Mouse (Mus musculus) kidney, embryonic 16.5 days (tissue): ENCODE measurements around the gene Kdm5c. TPM values are rescaled to one million over a fixed set of nuclear protein-coding genes. Genes with fewer than 3 reads are reported as not detected.

Experiments
- ATAC-seq: fragments of 200-750 bp; cut with Nextera tagmentation; 2 replicates; pipeline ENCODE4 v1.8.0; 2017; ENCODE audit warnings: moderate TSS enrichment; ENCODE audit not compliant: low FRiP score, low TSS enrichment
- H3K27ac ChIP-seq: fragments of 300-500 bp; sonication (generic); 2 replicates; pipeline ENCODE4 v1.5.1; 2014; ENCODE audit warnings: low read length
- H3K27me3 ChIP-seq: fragments of 300-500 bp; sonication (generic); 2 replicates; pipeline ENCODE4 v1.6.1; 2014; ENCODE audit warnings: low read length, control low read depth, mixed read lengths; ENCODE audit not compliant: insufficient read depth
- H3K36me3 ChIP-seq: fragments of 300-500 bp; sonication (generic); 2 replicates; pipeline ENCODE4 v1.6.1; 2014; ENCODE audit warnings: low read length, control low read depth, mixed read lengths; ENCODE audit not compliant: insufficient read depth
- H3K4me1 ChIP-seq: fragments of 300-500 bp; sonication (generic); 2 replicates; pipeline ENCODE4 v1.6.1; 2014; ENCODE audit warnings: low read length, control low read depth, mixed read lengths; ENCODE audit not compliant: insufficient read depth
- H3K4me2 ChIP-seq: fragments of 300-500 bp; sonication (generic); replicated peaks from 2 replicates; pipeline ENCODE4 v1.6.1; 2014; ENCODE audit warnings: low read depth, low read length
- H3K4me3 ChIP-seq: fragments of 300-500 bp; sonication (generic); 2 replicates; pipeline ENCODE4 v1.5.1; 2014; ENCODE audit warnings: mild to moderate bottlenecking, low read length
- H3K9ac ChIP-seq: fragments of 300-500 bp; sonication (generic); replicated peaks from 2 replicates; pipeline ENCODE4 v1.6.1; 2014; ENCODE audit warnings: low read length
- H3K9me3 ChIP-seq: fragments of 300-500 bp; sonication (generic); 2 replicates; pipeline ENCODE4 v1.6.1; 2016; ENCODE audit warnings: low read length, control low read depth
- WGBS: fragments of 180-500 bp; shearing (Covaris S2); extraction: QIAGEN DNeasy Blood & Tissue Kit; methylation state at CpG from one replicate; pipeline ENCODE4 v1.1.7; 2014; 5-methylcytosine and 5-hydroxymethylcytosine counted together
- polyA plus RNA-seq: library from polyadenylated mRNA; unstranded; fragments of >200 nt; fragmentation: Nextera tagmentation; extraction: Ambion mirVana; gene quantifications from 2 replicates; pipeline ENCODE4 v1.2.1, GENCODE M21; 2015

Gene Kdm5c
- polyA plus RNA-seq: 50.0 and 51.7 TPM in 2 replicates

DNA sequence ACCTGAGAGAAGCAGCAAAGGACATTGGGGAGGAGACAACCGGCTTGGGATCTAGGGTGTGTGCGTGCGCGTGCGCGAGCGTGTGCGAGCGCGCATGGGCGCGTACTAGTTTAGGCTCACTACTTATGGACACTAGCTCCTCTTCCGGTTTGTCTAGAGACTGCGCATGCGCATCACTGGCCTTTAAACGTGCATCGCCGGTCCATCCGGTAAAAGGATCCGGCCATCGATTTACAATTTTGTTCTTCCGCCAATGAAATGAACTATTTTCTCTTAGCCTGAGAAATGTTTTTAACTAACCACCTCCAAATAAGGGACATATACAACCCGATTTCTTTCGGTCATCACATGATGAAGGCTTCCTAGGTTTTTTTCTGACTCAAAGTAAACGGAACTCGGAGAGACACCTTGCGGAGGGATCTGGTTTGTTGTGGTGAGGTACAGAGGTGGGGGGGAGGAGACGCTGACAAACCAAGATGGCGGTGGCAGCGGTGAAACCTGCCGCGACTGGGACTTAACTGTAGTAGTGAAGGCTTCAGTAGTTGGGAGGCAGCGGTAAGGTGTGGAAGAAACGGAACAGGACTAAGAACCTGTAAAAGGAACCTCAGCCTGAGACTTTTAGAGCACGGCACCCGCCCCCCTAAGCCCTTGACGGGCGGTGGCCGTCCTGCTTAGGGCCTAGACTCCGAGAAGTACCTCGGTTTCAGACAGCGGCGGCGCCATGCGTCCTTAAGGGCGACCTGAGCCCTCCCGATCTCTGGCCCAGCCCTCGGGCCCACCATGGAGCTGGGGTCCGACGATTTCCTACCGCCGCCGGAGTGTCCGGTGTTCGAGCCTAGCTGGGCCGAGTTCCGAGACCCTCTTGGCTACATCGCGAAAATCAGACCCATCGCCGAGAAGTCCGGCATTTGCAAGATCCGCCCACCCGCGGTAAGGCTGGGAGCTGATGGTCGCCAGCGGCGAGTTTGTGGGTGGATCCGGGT is at the start of gene Kdm5c:
Gene Kdm5c, plus strand, starts transcription at position 240 of the 983 bp plus-strand sequence.
- Histone ChIP-seq H3K27me3 (no peaks in the 10 kb centered on the region), H3K4me1 (peaks cover 11% of the 10 kb centered on the region), H3K4me2 (peak within 1 kb of the TSS; percentile 67), H3K27ac (peak within 1 kb of the TSS; percentile 76), H3K9me3 (no peaks in the 10 kb centered on the region), H3K4me3 (peak within 1 kb of the TSS; percentile 96), H3K9ac (peak within 1 kb of the TSS; percentile 97), H3K36me3 (peaks cover 6% of the 10 kb centered on the region; the same call in 1 of the 2 replicates)
- ATAC-seq: peak; percentile 99
- under 1% methylated on average over 69 of the region's 69 CpGs for WGBS

DNA sequence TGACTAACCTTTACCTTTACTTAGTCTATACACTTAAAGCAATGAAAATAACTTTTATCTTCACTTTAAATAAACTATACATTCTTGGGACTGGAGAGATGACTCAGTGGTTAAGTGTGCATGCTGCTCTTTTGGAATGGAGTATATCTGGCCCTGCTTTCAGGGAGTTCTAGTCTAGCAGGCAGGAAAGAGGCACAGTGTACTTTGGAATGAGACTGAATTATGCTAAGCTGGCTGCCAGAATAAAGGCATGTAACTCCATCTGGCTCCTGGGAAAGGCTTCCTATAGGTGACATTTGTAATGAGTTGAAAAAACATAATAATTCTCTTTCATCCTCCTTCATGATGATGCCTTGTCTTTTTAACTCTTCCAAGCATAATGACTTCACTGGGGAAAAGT is 45.7 kb upstream of the Kdm5c start:
- no peak for ATAC-seq
- Histone ChIP-seq H3K9me3 (no peaks in the 10 kb centered on the region), H3K27ac (no peak overlapping the region), H3K36me3 (no peaks in the 10 kb centered on the region), H3K4me2 (no peak overlapping the region), H3K27me3 (peaks cover 38% of the 10 kb centered on the region; the same call in 1 of the 2 replicates), H3K4me1 (no peaks in the 10 kb centered on the region), H3K4me3 (no peak overlapping the region), H3K9ac (no peak overlapping the region)

DNA sequence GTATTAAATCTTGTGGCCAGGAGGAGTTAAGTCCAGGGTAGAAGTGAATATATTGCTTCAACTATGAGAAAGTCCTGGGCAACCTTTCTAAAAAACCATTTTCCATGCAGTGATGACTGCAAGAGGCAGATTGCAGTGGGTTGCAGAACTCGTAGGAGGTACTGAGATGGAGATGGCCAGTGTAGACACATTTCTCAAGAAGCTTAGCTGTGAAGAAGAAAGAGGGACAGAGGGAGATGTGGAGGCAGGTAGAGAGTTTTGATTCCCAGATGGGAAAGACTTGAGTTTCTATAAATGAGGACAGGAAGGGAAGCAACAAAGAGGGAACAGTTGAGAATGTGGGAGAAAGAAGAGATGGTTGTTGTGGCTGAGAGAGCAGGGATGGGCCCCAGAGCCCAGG is 41.6 kb upstream of the Kdm5c start:
- WGBS: 85% methylated on average over 1 of the region's 1 CpGs
- no peaks in the 10 kb centered on the region for H3K9me3 ChIP-seq
- ATAC-seq: no peak
- peaks cover 51% of the 10 kb centered on the region for H3K27me3 ChIP-seq
- no peak overlapping the region for H3K4me3 ChIP-seq
- no peak overlapping the region for H3K27ac ChIP-seq
- no peaks in the 10 kb centered on the region for H3K4me1 ChIP-seq
- no peaks in the 10 kb centered on the region for H3K36me3 ChIP-seq
- H3K4me2 ChIP-seq: no peak overlapping the region
- H3K9ac ChIP-seq: no peak overlapping the region

DNA sequence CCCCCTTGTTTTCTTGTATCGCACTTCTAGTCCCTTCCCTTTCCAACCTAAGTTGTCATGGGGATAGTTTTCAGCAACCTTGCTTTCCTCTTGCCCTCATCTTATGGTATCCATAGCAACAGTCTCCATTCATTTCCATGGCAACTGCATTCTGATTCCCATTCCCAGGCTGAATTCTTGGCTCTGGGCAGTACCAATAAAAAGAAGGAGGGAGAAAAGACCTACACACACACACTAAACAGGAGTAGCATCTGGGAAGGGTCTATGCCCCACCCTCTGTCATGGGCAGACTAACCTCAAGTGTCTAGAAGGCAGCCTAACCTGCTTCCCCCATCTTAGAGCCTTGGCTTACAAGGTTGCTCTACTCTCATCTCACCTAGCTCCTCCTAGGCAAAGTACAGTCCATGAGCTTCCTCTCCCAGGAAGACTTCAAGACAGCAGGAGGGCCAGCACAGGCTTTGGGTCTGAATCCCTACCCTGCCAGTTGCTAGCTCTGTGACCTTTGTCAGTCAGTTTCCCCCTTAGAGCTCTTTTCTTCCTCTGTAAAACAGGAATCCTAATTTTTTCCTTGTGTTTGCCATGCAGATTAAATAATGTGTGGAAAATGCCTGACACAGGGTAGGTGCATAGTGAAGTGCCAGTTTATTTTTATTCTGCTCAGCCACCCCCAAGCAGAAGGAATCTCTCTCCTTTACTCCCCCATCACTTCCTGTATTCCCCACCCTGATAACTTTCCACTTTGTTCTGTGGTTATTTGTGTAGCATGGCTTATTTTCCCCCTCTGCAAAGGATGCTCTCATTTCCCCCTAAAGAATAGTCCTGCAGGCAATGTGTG is 34.8 kb upstream of the Kdm5c start:
- WGBS: 73% methylated on average over 1 of the region's 1 CpGs
- no peak overlapping the region for H3K9ac ChIP-seq
- no peak overlapping the region for H3K4me2 ChIP-seq
- no peak for ATAC-seq
- H3K36me3 ChIP-seq: no peaks in the 10 kb centered on the region
- no peaks in the 10 kb centered on the region for H3K4me1 ChIP-seq
- no peak overlapping the region for H3K27ac ChIP-seq
- H3K4me3 ChIP-seq: no peak overlapping the region
- peaks cover 61% of the 10 kb centered on the region for H3K27me3 ChIP-seq
- no peaks in the 10 kb centered on the region for H3K9me3 ChIP-seq

DNA sequence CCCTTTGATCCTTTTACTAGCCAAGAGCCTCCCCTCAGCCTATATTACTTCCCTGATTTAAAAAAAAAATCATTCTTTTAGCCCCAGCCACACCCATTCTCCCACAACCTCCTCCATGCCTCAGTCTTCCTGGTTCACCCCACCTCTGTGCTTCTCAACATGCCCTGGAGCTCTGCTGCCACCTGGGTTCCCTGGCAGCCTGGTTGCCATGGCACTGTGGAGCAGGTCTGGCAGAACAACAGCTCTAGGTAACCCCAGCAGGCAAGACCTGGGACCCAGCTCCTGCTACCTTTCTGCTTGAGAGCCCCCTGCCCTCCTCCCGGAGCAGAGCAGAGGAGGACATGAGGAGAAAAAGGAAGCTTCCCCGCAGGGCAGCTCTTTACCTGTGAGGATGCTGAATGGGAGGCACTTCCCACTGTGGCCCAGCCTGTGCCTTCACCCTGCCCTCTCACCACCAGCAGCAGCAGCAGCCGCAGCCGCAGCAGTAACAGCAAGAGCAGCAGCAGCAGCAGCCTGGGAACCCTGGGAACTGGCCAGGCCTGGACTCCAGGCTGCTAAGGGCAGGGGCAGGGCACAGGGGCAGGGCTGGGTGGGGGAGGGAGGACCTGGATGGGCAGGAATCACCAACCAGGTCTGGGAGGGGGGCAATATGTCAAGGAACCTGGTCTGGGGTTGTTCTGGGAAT is 30.9 kb upstream of the Kdm5c start:
- H3K4me3 ChIP-seq: no peak overlapping the region
- no peaks in the 10 kb centered on the region for H3K9me3 ChIP-seq
- peak; percentile 75 for ATAC-seq
- H3K4me1 ChIP-seq: no peaks in the 10 kb centered on the region
- 38% methylated on average over 4 of the region's 4 CpGs for WGBS
- no peaks in the 10 kb centered on the region for H3K36me3 ChIP-seq
- H3K27ac ChIP-seq: no peak overlapping the region
- H3K4me2 ChIP-seq: no peak overlapping the region
- no peak overlapping the region for H3K9ac ChIP-seq
- H3K27me3 ChIP-seq: peaks cover 65% of the 10 kb centered on the region

DNA sequence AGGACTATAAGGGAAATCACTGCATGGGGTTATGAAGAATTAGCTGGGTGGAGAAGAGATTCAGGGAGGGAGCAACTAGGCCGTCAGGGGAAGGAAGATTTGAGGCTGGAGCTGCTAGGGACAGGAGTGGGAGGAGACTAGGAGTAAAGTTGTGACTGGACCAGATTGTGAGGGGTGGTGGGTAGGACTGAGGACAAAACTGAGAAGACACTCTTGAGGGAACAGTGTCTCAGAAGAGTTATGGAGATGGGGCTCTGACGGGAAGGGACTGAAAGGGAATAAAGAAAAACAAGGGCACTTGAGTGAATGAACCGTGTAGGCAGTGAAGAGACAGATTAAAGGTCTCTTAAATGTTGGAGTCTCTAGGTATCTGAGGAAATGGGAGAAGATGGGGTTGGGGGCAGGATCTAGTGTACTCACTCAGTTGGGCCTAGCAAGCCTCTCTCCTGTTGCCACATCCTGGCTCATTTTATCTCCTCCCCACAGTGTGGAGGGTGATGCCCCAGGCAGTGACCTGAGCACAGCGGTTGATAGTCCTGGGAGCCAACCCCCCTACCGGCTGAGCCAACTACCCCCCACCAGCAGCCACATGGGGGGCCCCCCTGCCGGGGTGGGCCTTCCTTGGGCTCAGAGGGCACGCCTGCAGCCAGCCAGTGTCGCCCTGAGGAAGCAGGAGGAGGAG is 30.3 kb upstream of the Kdm5c start:
- Histone ChIP-seq H3K9ac (no peak overlapping the region), H3K4me3 (no peak overlapping the region), H3K9me3 (no peaks in the 10 kb centered on the region), H3K4me1 (no peaks in the 10 kb centered on the region), H3K27me3 (peaks cover 66% of the 10 kb centered on the region), H3K36me3 (no peaks in the 10 kb centered on the region), H3K4me2 (no peak overlapping the region), H3K27ac (no peak overlapping the region)
- ATAC-seq: peak; percentile 64
- WGBS: 38% methylated on average over 8 of the region's 8 CpGs

DNA sequence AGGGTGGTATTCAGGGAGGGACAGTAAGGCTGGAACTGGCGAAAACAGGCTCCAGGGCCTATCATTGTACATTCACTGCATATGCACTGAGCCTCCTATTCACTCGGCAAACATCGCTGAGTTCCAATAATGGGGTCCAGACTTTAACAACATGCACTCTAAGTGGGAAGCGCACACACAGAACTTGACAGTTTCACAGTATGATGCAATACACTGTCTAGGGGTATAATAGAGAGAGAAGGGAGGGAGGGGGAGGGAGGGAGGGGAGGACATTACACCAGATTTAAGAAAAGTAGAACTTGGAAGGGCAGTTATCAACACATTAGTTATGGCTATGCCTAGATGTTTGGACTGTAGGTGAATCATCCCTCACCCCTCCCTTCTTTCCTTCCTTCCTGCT is 29.6 kb upstream of the Kdm5c start:
- Histone ChIP-seq H3K27ac (no peak overlapping the region), H3K9me3 (no peaks in the 10 kb centered on the region), H3K4me1 (no peaks in the 10 kb centered on the region), H3K4me2 (no peak overlapping the region), H3K4me3 (no peak overlapping the region), H3K36me3 (no peaks in the 10 kb centered on the region), H3K27me3 (peaks cover 61% of the 10 kb centered on the region), H3K9ac (no peak overlapping the region)
- 78% methylated on average over 4 of the region's 4 CpGs for WGBS
- 0 out of 2 replicates have a peak, but pooled peaks have one; percentile 16 for ATAC-seq

DNA sequence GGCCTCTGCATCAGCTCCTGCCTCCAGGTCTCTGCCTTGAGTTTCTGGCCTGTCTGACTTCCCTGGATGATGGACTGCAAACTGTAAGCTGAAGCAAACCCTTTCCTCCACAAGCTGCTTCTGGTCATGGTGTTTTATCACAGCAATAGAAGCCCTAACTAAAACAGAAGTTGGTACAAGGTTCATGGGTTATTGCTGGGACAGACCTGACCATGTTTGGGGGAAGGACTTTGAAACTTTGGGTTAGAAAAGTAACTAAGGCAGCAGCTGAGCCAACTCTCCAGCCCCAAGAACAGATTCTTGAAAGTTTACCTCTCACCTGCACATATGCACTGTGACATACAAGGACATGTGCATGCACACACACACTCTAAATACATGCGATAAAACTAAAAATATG is 27.3 kb upstream of the Kdm5c start:
- H3K9me3 ChIP-seq: no peaks in the 10 kb centered on the region
- no peak overlapping the region for H3K27ac ChIP-seq
- no peaks in the 10 kb centered on the region for H3K36me3 ChIP-seq
- no peak overlapping the region for H3K4me2 ChIP-seq
- no peak overlapping the region for H3K9ac ChIP-seq
- no peaks in the 10 kb centered on the region for H3K4me1 ChIP-seq
- 97% methylated on average over 1 of the region's 1 CpGs for WGBS
- no peak for ATAC-seq
- peaks cover 55% of the 10 kb centered on the region for H3K27me3 ChIP-seq
- H3K4me3 ChIP-seq: no peak overlapping the region

DNA sequence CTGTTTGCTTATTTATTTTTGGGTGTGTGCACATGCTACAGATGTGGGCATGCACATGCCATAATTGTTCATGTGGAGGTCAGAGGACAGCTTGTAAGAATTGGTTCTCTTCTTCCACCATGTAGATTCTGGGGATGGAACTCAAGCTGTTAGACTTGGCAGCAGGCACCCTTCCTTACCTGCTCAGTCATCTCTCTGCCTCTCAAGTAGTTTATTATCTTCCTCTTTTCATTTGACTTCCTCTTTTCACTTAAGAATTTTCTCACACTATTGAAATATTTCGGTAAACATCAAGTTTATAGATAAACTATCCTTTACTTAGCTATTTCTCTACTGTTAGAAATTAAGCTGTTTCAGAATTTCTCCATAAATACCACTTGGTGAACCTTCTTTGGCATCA is 18.1 kb upstream of the Kdm5c start:
- no peak overlapping the region for H3K27ac ChIP-seq
- WGBS: 85% methylated on average over 1 of the region's 1 CpGs
- H3K9ac ChIP-seq: no peak overlapping the region
- H3K4me2 ChIP-seq: no peak overlapping the region
- H3K4me1 ChIP-seq: no peaks in the 10 kb centered on the region
- H3K4me3 ChIP-seq: no peak overlapping the region
- H3K36me3 ChIP-seq: 0 out of 2 replicates have a peak, but pooled peaks cover 5% of the 10 kb centered on the region
- ATAC-seq: no peak
- H3K9me3 ChIP-seq: no peaks in the 10 kb centered on the region
- H3K27me3 ChIP-seq: peaks cover 52% of the 10 kb centered on the region; the same call in 1 of the 2 replicates
